Mouse (Mus musculus) liver, postnatal 0 days (tissue): ENCODE measurements around the gene Ngfr. TPM values are rescaled to one million over a fixed set of nuclear protein-coding genes. Genes with fewer than 3 reads are reported as not detected.

Source experiments
- ATAC-seq: fragments of 200-750 bp; cut with Nextera tagmentation; 2 replicates; pipeline ENCODE4 v1.8.0; 2017; ENCODE audit warnings: mild to moderate bottlenecking, moderate library complexity
- DNase-seq: peaks from one replicate; pipeline ENCODE4 v3.0.0-alpha.2; 2016
- H3K27ac ChIP-seq: fragments of 300-500 bp; sonication (generic); 2 replicates; pipeline ENCODE4 v1.5.1; 2014; ENCODE audit warnings: antibody characterized with exemption, moderate library complexity, mild to moderate bottlenecking, low read depth
- H3K27me3 ChIP-seq: fragments of 300-500 bp; sonication (generic); 2 replicates; pipeline ENCODE4 v1.6.1; 2014; ENCODE audit warnings: low read length, control low read depth, mixed read lengths; ENCODE audit not compliant: insufficient read depth
- H3K36me3 ChIP-seq: fragments of 300-500 bp; sonication (generic); replicated peaks from 2 replicates; pipeline ENCODE4 v1.6.1; 2014; ENCODE audit warnings: mild to moderate bottlenecking, control low read depth, low read length, moderate library complexity, mixed read lengths; ENCODE audit not compliant: insufficient read depth
- H3K4me1 ChIP-seq: fragments of 300-500 bp; sonication (generic); 2 replicates; pipeline ENCODE4 v1.6.1; 2014; ENCODE audit warnings: antibody characterized with exemption, mild to moderate bottlenecking, control low read depth; ENCODE audit not compliant: insufficient read depth
- H3K4me2 ChIP-seq: fragments of 300-500 bp; sonication (generic); 2 replicates; pipeline ENCODE4 v1.6.1; 2014; ENCODE audit warnings: low read depth, mild to moderate bottlenecking, low read length, moderate library complexity, mixed read lengths
- H3K4me3 ChIP-seq: fragments of 300-500 bp; sonication (generic); 2 replicates; pipeline ENCODE4 v1.5.1; 2014; ENCODE audit warnings: low read depth, low read length
- H3K9ac ChIP-seq: fragments of 300-500 bp; sonication (generic); replicated peaks from 2 replicates; pipeline ENCODE4 v1.6.1; 2014; ENCODE audit warnings: mild to moderate bottlenecking, moderate library complexity
- H3K9me3 ChIP-seq: fragments of 300-500 bp; sonication (generic); 2 replicates; pipeline ENCODE4 v1.6.1; 2016; ENCODE audit warnings: mild to moderate bottlenecking, control low read depth, low read length, mixed read lengths
- CTCF ChIP-seq: sonication (generic); IDR thresholded peaks from 2 replicates; pipeline ENCODE4 v1.5.1; 2016; ENCODE audit warnings: antibody characterized with exemption, low read depth
- EP300 ChIP-seq: IDR thresholded peaks from 2 replicates; pipeline ENCODE4 v1.6.1; 2016; ENCODE audit warnings: antibody characterized with exemption, low read depth, mild to moderate bottlenecking
- whole genome bisulfite sequencing: fragments of 180-500 bp; shearing (Covaris S2); extraction: QIAGEN DNeasy Blood & Tissue Kit; methylation state at CpG from one replicate; pipeline ENCODE4 v1.1.7; 2014; ENCODE audit not compliant: insufficient replicate concordance; 5-methylcytosine and 5-hydroxymethylcytosine counted together
- polyA plus RNA-seq: library from polyadenylated mRNA; unstranded; fragments of >200 nt; fragmentation: Nextera tagmentation; extraction: Ambion mirVana; gene quantifications from 2 replicates; pipeline ENCODE4 v1.2.1, GENCODE M21; 2015

The Ngfr gene
- polyA plus RNA-seq, 1 experiment from 2014 or later, result 1.7 TPM

GRCm38 (mm10) chr11:95584651-95585050, 2.9 kb downstream of the Ngfr start:
- no peak for DNase-seq
- Histone ChIP-seq H3K9ac (no peak overlapping the region), H3K27ac (no peak overlapping the region), H3K9me3 (no peaks in the 10 kb centered on the region), H3K27me3 (peaks cover 92% of the 10 kb centered on the region), H3K36me3 (no peaks in the 10 kb centered on the region), H3K4me2 (no peak overlapping the region), H3K4me3 (no peak overlapping the region), H3K4me1 (peaks cover 5% of the 10 kb centered on the region; the same call in 1 of the 2 replicates)
- 9% methylated on average over 9 of the region's 9 CpGs for WGBS
- ATAC-seq, result no peak
- no peak for TF ChIP-seq EP300
- no peak for TF ChIP-seq CTCF

DNA sequence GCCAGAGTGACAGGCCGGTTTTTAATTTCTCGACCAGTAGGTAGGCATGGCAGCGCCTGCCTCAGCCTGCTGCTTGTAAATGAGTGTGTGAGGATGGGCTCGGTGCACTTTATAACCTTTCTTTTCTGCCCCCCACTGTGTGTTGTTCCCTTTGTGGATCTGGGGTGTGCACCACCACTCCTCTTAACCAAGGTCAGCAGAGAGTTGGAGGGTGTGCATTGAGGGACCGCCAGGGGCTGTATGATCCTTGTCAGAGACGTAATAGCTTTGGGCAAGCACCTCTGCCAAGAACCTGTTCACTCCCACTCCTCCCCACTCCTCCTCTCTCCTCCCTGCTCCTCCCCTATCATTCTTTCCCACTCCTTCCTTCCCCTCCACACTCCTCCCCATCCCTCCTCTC, 4.1 kb downstream of the Ngfr start:
- Histone ChIP-seq H3K27me3 (peaks cover 90% of the 10 kb centered on the region), H3K4me3 (no peak overlapping the region), H3K9me3 (no peaks in the 10 kb centered on the region), H3K4me1 (peaks cover 5% of the 10 kb centered on the region; the same call in 1 of the 2 replicates), H3K4me2 (no peak overlapping the region), H3K27ac (no peak overlapping the region), H3K9ac (no peak overlapping the region), H3K36me3 (no peaks in the 10 kb centered on the region)
- no peak for ATAC-seq
- no peak for TF ChIP-seq CTCF
- TF ChIP-seq EP300, result no peak
- 48% methylated on average over 6 of the region's 6 CpGs for WGBS
- no peak for DNase-seq

DNA sequence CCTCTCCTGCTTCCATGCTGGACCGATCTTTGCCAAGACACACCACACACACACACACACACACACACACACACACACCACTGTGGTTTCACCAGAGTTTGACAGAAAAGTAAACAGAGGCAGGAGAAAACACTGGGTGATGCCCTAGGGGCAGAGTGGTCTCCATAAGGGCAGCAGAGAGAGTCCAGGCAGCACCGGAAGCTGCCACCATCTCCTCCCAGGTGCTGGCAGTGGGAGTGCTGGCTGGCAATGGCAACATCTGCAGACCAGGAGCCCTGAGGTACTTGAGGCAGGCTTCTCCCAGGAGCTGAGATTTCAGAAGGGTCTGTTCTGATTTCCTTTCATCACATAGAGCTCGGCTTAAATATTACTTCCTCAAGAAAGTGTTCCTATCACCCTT, 5.3 kb downstream of the Ngfr start:
- Histone ChIP-seq H3K27me3 (peaks cover 84% of the 10 kb centered on the region), H3K4me2 (no peak overlapping the region), H3K9ac (no peak overlapping the region), H3K27ac (no peak overlapping the region), H3K4me1 (peaks cover 5% of the 10 kb centered on the region; the same call in 1 of the 2 replicates), H3K36me3 (no peaks in the 10 kb centered on the region), H3K4me3 (no peak overlapping the region), H3K9me3 (no peaks in the 10 kb centered on the region)
- no peak for DNase-seq
- 29% methylated on average over 3 of the region's 3 CpGs for WGBS
- TF ChIP-seq EP300 (no peak), CTCF (no peak)
- no peak for ATAC-seq

GRCm38 (mm10) chr11:95579455-95579854, 8.1 kb downstream of the Ngfr start:
- no peak overlapping the region for H3K27ac ChIP-seq
- ATAC-seq, result no peak

GRCm38 (mm10) chr11:95577776-95578446, 9.6 kb downstream of the Ngfr start:
- no peak overlapping the region for H3K27ac ChIP-seq
- TF ChIP-seq EP300 (no peak), CTCF (peak; percentile 66)
- ATAC-seq (no peak), DNase-seq (peak; percentile 51)
- 18% methylated on average over 39 of the region's 39 CpGs for WGBS
- peaks cover 48% of the 10 kb centered on the region for H3K27me3 ChIP-seq
- H3K4me1 ChIP-seq, result no peaks in the 10 kb centered on the region
- H3K36me3 ChIP-seq, result no peaks in the 10 kb centered on the region
- H3K4me2 ChIP-seq, result no peak overlapping the region
- H3K4me3 ChIP-seq, result no peak overlapping the region
- H3K9me3 ChIP-seq, result no peaks in the 10 kb centered on the region
- no peak overlapping the region for H3K9ac ChIP-seq

More at GRCm38 (mm10) chr11:95579455-95579854, 8.1 kb downstream of the Ngfr start:
- peaks cover 60% of the 10 kb centered on the region for H3K27me3 ChIP-seq
- H3K4me2 ChIP-seq, result no peak overlapping the region
- no peak overlapping the region for H3K4me3 ChIP-seq
- H3K9me3 ChIP-seq, result no peaks in the 10 kb centered on the region
- WGBS, result 17% methylated on average over 6 of the region's 6 CpGs
- no peak overlapping the region for H3K9ac ChIP-seq
- H3K36me3 ChIP-seq, result no peaks in the 10 kb centered on the region
- TF ChIP-seq EP300 (no peak), CTCF (no peak)
- H3K4me1 ChIP-seq, result no peaks in the 10 kb centered on the region
- no peak for DNase-seq

DNA sequence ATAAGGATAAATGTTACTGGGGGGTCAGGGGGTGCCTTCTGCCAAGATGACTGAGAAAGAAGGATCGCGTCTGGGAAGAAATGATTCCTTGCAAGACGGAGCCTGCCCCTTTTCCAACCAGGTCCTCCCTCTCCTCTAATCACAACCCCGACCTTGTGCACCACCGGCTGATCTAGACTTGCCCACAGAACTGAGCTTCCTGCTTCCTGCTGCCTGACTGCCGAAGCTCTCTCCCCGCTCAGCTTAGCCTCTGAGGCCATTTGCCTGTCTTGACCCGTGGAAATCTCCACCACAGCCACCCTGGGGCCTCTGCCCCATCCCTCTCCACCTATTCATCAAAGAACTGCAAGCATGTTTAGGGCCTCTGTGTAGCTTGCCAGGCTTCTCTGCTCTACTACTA, 11.2 kb downstream of the Ngfr start:
- Histone ChIP-seq H3K4me2 (no peak overlapping the region), H3K36me3 (no peaks in the 10 kb centered on the region), H3K27me3 (peaks cover 33% of the 10 kb centered on the region), H3K27ac (no peak overlapping the region), H3K4me1 (no peaks in the 10 kb centered on the region), H3K9ac (no peak overlapping the region), H3K4me3 (no peak overlapping the region), H3K9me3 (no peaks in the 10 kb centered on the region)
- WGBS, result 40% methylated on average over 8 of the region's 8 CpGs
- DNase-seq (no peak), ATAC-seq (no peak)
- TF ChIP-seq EP300 (no peak), CTCF (no peak)
